In genomic region chr2:178119561-178120355, GRCm38 (mm10) we compare ENCODE assay signal across 8 mouse cellular contexts. TPM values are rescaled to one million over a fixed set of nuclear protein-coding genes. Genes with fewer than 3 reads are reported as not detected.
A peak's percentile ranks its signal among the peaks of the same experiment; 100 is the strongest.
DNase-seq lines count a peak whose midpoint lies in the region; ATAC-seq and TF ChIP-seq lines count a peak whose summit lies in the region.
"Had no signal": no experiment of that assay in that cellular context is flagged by ENCODE, and none has a peak within 500 bp of the region (broad histone marks: within the 10 kb centered on the region; RNA-seq: fewer than 3 reads in every experiment).

No protein-coding gene starts in this region.

- H3K27ac ChIP-seq in lung, embryonic 14.5 days (ENCODE audit: low read depth), result no peak overlapping the region
- no peak overlapping the region for H3K27ac ChIP-seq in embryonic facial prominence, embryonic 10.5 days (replicated peaks)
- no peak overlapping the region for H3K27ac ChIP-seq in hindbrain, embryonic 16.5 days (ENCODE audit: low read depth, low read length)
- no peak overlapping the region for H3K27ac ChIP-seq in neural tube, embryonic 14.5 days (ENCODE audit: low read depth, low read length)

- peak overlapping the region; percentile 76 for H3K4me2 ChIP-seq in lung, embryonic 14.5 days
- H3K4me2 ChIP-seq in hindbrain, embryonic 16.5 days (ENCODE audit: low read length), result peak overlapping the region; percentile 97
- H3K4me2 ChIP-seq in neural tube, embryonic 14.5 days (ENCODE audit: low read depth, low read length), result peak overlapping the region; percentile 92

- WGBS in lung, embryonic 14.5 days, result 15% methylated on average over 19 of the region's 19 CpGs
- WGBS in embryonic facial prominence, embryonic 10.5 days, result 19% methylated on average over 19 of the region's 19 CpGs
- 25% methylated on average over 19 of the region's 19 CpGs for WGBS in hindbrain, embryonic 16.5 days
- WGBS in neural tube, embryonic 14.5 days, result 24% methylated on average over 19 of the region's 19 CpGs

- ATAC-seq in lung, embryonic 14.5 days (ENCODE audit: insufficient read depth), result 0 out of 2 replicates have a peak, but pooled peaks have one; percentile 5
- ATAC-seq in hindbrain, embryonic 16.5 days, result peak; percentile 24; the same call in 1 of the 2 replicates
- peak; percentile 10 for ATAC-seq in neural tube, embryonic 14.5 days (ENCODE audit: low read depth)

- DNase-seq in lung, embryonic 14.5 days, result no peak
- DNase-seq in lung, postnatal 14 days, result no peak
- DNase-seq in embryonic facial prominence, embryonic 10.5 days (ENCODE audit: low spot score), result peak; percentile 52
- no peak for DNase-seq in adrenal gland, postnatal 10 days
- no peak for DNase-seq in layer of hippocampus, postnatal 10 days (ENCODE audit: low spot score in 2 of 2)

- H3K4me1 ChIP-seq in lung, embryonic 14.5 days (ENCODE audit: insufficient read depth), result peaks cover 7% of the 10 kb centered on the region; the same call in 1 of the 2 replicates
- H3K4me1 ChIP-seq in embryonic facial prominence, embryonic 10.5 days, result peaks cover 59% of the 10 kb centered on the region
- peaks cover 6% of the 10 kb centered on the region; the same call in 1 of the 2 replicates for H3K4me1 ChIP-seq in hindbrain, embryonic 16.5 days (ENCODE audit: control insufficient read depth, insufficient read depth, low read depth, low read length)
- peaks cover 5% of the 10 kb centered on the region; the same call in 1 of the 2 replicates for H3K4me1 ChIP-seq in neural tube, embryonic 14.5 days (ENCODE audit: control insufficient read depth, insufficient read depth, low read length)

- 0 out of 2 replicates have a peak, but pooled peaks have one; percentile 2 for TF ChIP-seq CTCF in lung, embryonic 14.5 days (IDR thresholded peaks at IDR 0.05; ENCODE audit: low read depth)

- H3K27me3 ChIP-seq in lung, embryonic 14.5 days (ENCODE audit: insufficient read depth, low read length), result peaks cover 18% of the 10 kb centered on the region
- H3K27me3 ChIP-seq in embryonic facial prominence, embryonic 10.5 days (replicated peaks; ENCODE audit: low read depth, poor library complexity, severe bottlenecking), result peaks cover 50% of the 10 kb centered on the region
- H3K27me3 ChIP-seq in hindbrain, embryonic 16.5 days (replicated peaks; ENCODE audit: control insufficient read depth, insufficient read depth, low read length), result 0 out of 2 replicates have a peak, but pooled peaks cover 2% of the 10 kb centered on the region
- H3K27me3 ChIP-seq in neural tube, embryonic 14.5 days (ENCODE audit: control insufficient read depth, insufficient read depth, low read length), result 0 out of 2 replicates have a peak, but pooled peaks cover 3% of the 10 kb centered on the region

- no peaks in the 10 kb centered on the region for H3K36me3 ChIP-seq in lung, embryonic 14.5 days (ENCODE audit: insufficient read depth)
- no peaks in the 10 kb centered on the region for H3K36me3 ChIP-seq in embryonic facial prominence, embryonic 10.5 days (replicated peaks)
- H3K36me3 ChIP-seq in hindbrain, embryonic 16.5 days (ENCODE audit: control insufficient read depth, insufficient read depth, low read length), result no peaks in the 10 kb centered on the region
- no peaks in the 10 kb centered on the region for H3K36me3 ChIP-seq in neural tube, embryonic 14.5 days (ENCODE audit: control insufficient read depth, insufficient read depth, low read length)

- H3K9me3 ChIP-seq in lung, embryonic 14.5 days (ENCODE audit: low read depth, low read length), result no peaks in the 10 kb centered on the region
- no peaks in the 10 kb centered on the region for H3K9me3 ChIP-seq in embryonic facial prominence, embryonic 10.5 days
- no peaks in the 10 kb centered on the region for H3K9me3 ChIP-seq in hindbrain, embryonic 16.5 days (ENCODE audit: control insufficient read depth, low read length)
- H3K9me3 ChIP-seq in neural tube, embryonic 14.5 days (ENCODE audit: control insufficient read depth, low read length), result no peaks in the 10 kb centered on the region

- no peak overlapping the region for H3K9ac ChIP-seq in lung, embryonic 14.5 days
- H3K9ac ChIP-seq in hindbrain, embryonic 16.5 days (ENCODE audit: low read depth, low read length), result no peak overlapping the region; the same call in 1 of the 2 replicates
- no peak overlapping the region; the same call in 1 of the 2 replicates for H3K9ac ChIP-seq in neural tube, embryonic 14.5 days (replicated peaks; ENCODE audit: low read depth, low read length)

- peak overlapping the region; percentile 37 for H3K4me3 ChIP-seq in lung, embryonic 14.5 days (ENCODE audit: low read depth, low read length)
- H3K4me3 ChIP-seq in embryonic facial prominence, embryonic 10.5 days, result peak overlapping the region; percentile 66
- peak overlapping the region; percentile 51 for H3K4me3 ChIP-seq in hindbrain, embryonic 16.5 days (ENCODE audit: low read length)
- H3K4me3 ChIP-seq in neural tube, embryonic 14.5 days (ENCODE audit: low read depth, low read length), result peak overlapping the region; percentile 43
- H3K4me3 ChIP-seq: myocyte had no signal

RNA-seq across cellular contexts. Expression of gene Phactr3, which starts 1.0 kb away (rescaled TPM):
- 0.33 and 0.39 TPM in 2 replicates for polyA plus RNA-seq in lung, embryonic 14.5 days (2014; fragmentation: Nextera tagmentation; extraction: Ambion mirVana)
- 3.8 and 4.6 TPM in 2 replicates for polyA plus RNA-seq in embryonic facial prominence, embryonic 10.5 days (2016; fragmentation: Nextera tagmentation; extraction: Ambion mirVana)
- 55.3 and 69.1 TPM in 2 replicates for polyA plus RNA-seq in hindbrain, embryonic 16.5 days (2015; fragmentation: Nextera tagmentation; extraction: Ambion mirVana)
- 58.7 and 66.9 TPM in 2 replicates for polyA plus RNA-seq in neural tube, embryonic 14.5 days (2014; fragmentation: Nextera tagmentation; extraction: Ambion mirVana)
- 1 to 10 TPM; 3.1 to 3.3 TPM for total RNA-seq in adrenal gland, postnatal 10 days (2021)
- total RNA-seq in layer of hippocampus, postnatal 10 days (2021), result 100 to 1,000 TPM; 113 to 115 TPM
- polyA plus RNA-seq: myocyte had no signal

RNA-seq across cellular contexts. Expression of gene Zfp931, which starts 41.5 kb away (rescaled TPM):
- 18.5 and 19.5 TPM in 2 replicates for polyA plus RNA-seq in lung, embryonic 14.5 days (2014; fragmentation: Nextera tagmentation; extraction: Ambion mirVana)
- 16.5 and 17.7 TPM in 2 replicates for polyA plus RNA-seq in embryonic facial prominence, embryonic 10.5 days (2016; fragmentation: Nextera tagmentation; extraction: Ambion mirVana)
- 18.6 and 20.9 TPM in 2 replicates for polyA plus RNA-seq in hindbrain, embryonic 16.5 days (2015; fragmentation: Nextera tagmentation; extraction: Ambion mirVana)
- 15.9 and 16.9 TPM in 2 replicates for polyA plus RNA-seq in neural tube, embryonic 14.5 days (2014; fragmentation: Nextera tagmentation; extraction: Ambion mirVana)
- total RNA-seq in adrenal gland, postnatal 10 days (2021), result 10 to 100 TPM; 15.4 to 25.7 TPM
- total RNA-seq in layer of hippocampus, postnatal 10 days (2021), result 10 to 100 TPM; 19.0 to 23.8 TPM
